Mouse (Mus musculus) midbrain, embryonic 16.5 days (tissue): ENCODE results near the gene Lce1d. TPM values are rescaled to one million over a fixed set of nuclear protein-coding genes. Genes with fewer than 3 reads are reported as not detected.
"Not testable (repeated sequence)": the region's sequence is repeated elsewhere in the genome, so short reads cannot be mapped to it uniquely, and the experiment has no call there.

ENCODE experiments used
- ATAC-seq: fragments of 200-750 bp; cut with Nextera tagmentation; 2 replicates; pipeline ENCODE4 v1.8.0; 2017; ENCODE audit warnings: moderate TSS enrichment
- H3K27ac ChIP-seq: fragments of 300-500 bp; sonication (generic); 2 replicates; pipeline ENCODE4 v1.5.1; 2014; ENCODE audit warnings: mild to moderate bottlenecking, low read length, mixed read lengths
- H3K27me3 ChIP-seq: fragments of 300-500 bp; sonication (generic); 2 replicates; pipeline ENCODE4 v1.6.1; 2014; ENCODE audit warnings: low read depth, low read length, mixed read lengths; ENCODE audit not compliant: control insufficient read depth, insufficient read depth
- H3K36me3 ChIP-seq: fragments of 300-500 bp; sonication (generic); 2 replicates; pipeline ENCODE4 v1.6.1; 2014; ENCODE audit warnings: mild to moderate bottlenecking, low read length, moderate library complexity, mixed read lengths; ENCODE audit not compliant: control insufficient read depth, insufficient read depth
- H3K4me1 ChIP-seq: fragments of 300-500 bp; sonication (generic); 2 replicates; pipeline ENCODE4 v1.6.1; 2014; ENCODE audit warnings: mild to moderate bottlenecking, low read length, mixed read lengths; ENCODE audit not compliant: control insufficient read depth, insufficient read depth
- H3K4me2 ChIP-seq: fragments of 300-500 bp; sonication (generic); 2 replicates; pipeline ENCODE4 v1.6.1; 2014; ENCODE audit warnings: mild to moderate bottlenecking, low read length, mixed read lengths
- H3K4me3 ChIP-seq: fragments of 300-500 bp; sonication (generic); 2 replicates; pipeline ENCODE4 v1.5.1; 2014; ENCODE audit warnings: low read depth, mild to moderate bottlenecking, low read length, moderate library complexity, mixed read lengths
- H3K9ac ChIP-seq: fragments of 300-500 bp; sonication (generic); 2 replicates; pipeline ENCODE4 v1.6.1; 2014; ENCODE audit warnings: low read depth, low read length, mixed read lengths
- H3K9me3 ChIP-seq: fragments of 300-500 bp; sonication (generic); replicated peaks from 2 replicates; pipeline ENCODE4 v1.6.1; 2014; ENCODE audit warnings: mild to moderate bottlenecking, low read length, mixed read lengths; ENCODE audit not compliant: control insufficient read depth, poor library complexity, severe bottlenecking
- WGBS: fragments of 180-500 bp; shearing (Covaris S2); extraction: QIAGEN DNeasy Blood & Tissue Kit; methylation state at CpG from one replicate; pipeline ENCODE4 v1.1.7; 2014; 5-methylcytosine and 5-hydroxymethylcytosine counted together
- polyA plus RNA-seq: library from polyadenylated mRNA; unstranded; fragments of >200 nt; fragmentation: Nextera tagmentation; extraction: Ambion mirVana; gene quantifications from 2 replicates; pipeline ENCODE4 v1.2.1, GENCODE M21; 2015

Lce1d gene
- not detected in 2 replicates for polyA plus RNA-seq

- Histone ChIP-seq H3K4me1 (no peaks in the 10 kb centered on the region), H3K4me3 (no peak within 1 kb of the TSS), H3K4me2 (no peak within 1 kb of the TSS), H3K9ac (no peak within 1 kb of the TSS), H3K36me3 (no peaks in the 10 kb centered on the region), H3K27ac (no peak within 1 kb of the TSS), H3K27me3 (no peaks in the 10 kb centered on the region), H3K9me3 (no peaks in the 10 kb centered on the region)
- ATAC-seq: no peak
- WGBS: 80% methylated on average over 2 of the region's 2 CpGs
Measured at GRCm38 (mm10) chr3:92687110-92687509, at the start of gene Lce1d. Lce1d (minus strand) TSS chr3:92687210.

GRCm38 (mm10) chr3:92722631-92723030 is 35.6 kb upstream of the Lce1d start:
- no peaks in the 10 kb centered on the region for H3K9me3 ChIP-seq
- no peak overlapping the region for H3K4me2 ChIP-seq
- 91% methylated on average over 5 of the region's 5 CpGs for WGBS
- H3K27me3 ChIP-seq: no peaks in the 10 kb centered on the region
- ATAC-seq: no peak
- H3K9ac ChIP-seq: no peak overlapping the region
- H3K27ac ChIP-seq: no peak overlapping the region
- H3K36me3 ChIP-seq: no peaks in the 10 kb centered on the region
- H3K4me3 ChIP-seq: no peak overlapping the region
- H3K4me1 ChIP-seq: no peaks in the 10 kb centered on the region

DNA sequence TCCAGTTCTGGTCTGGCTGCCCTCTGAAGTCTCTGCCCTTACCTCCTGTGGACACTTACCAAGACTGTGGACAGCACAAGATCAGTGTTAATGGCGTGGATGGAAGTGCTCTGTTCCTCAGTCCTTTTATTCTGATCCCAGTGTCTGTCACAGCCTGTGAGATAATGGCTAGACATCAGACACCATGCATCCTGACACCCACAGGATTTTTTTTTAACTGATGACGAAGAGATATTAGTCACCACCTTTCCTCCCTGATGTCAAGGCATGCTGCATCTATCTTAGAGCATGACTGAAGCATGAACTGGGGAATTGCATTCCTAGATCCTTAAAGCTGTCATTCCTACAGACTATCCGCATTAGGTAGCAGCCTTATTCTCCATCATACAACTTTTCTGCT is 33.2 kb upstream of the Lce1d start, which contains the start of gene Lce1f:
Gene Lce1f (minus strand): TSS at position 101 of the 400 bp plus-strand sequence.
- no peaks in the 10 kb centered on the region for H3K9me3 ChIP-seq
- WGBS: 77% methylated on average over 3 of the region's 3 CpGs
- H3K36me3 ChIP-seq: no peaks in the 10 kb centered on the region
- no peak within 1 kb of the TSS for H3K4me2 ChIP-seq
- no peak within 1 kb of the TSS for H3K27ac ChIP-seq
- no peaks in the 10 kb centered on the region for H3K4me1 ChIP-seq
- no peak within 1 kb of the TSS for H3K9ac ChIP-seq
- no peaks in the 10 kb centered on the region for H3K27me3 ChIP-seq
- H3K4me3 ChIP-seq: no peak within 1 kb of the TSS
- ATAC-seq: no peak

- no peaks in the 10 kb centered on the region for H3K27me3 ChIP-seq
- no peak overlapping the region for H3K4me3 ChIP-seq
- no peak overlapping the region for H3K4me2 ChIP-seq
- ATAC-seq: no peak
- H3K27ac ChIP-seq: no peak overlapping the region
- H3K9me3 ChIP-seq: no peaks in the 10 kb centered on the region
- H3K4me1 ChIP-seq: no peaks in the 10 kb centered on the region
- no peak overlapping the region for H3K9ac ChIP-seq
- H3K36me3 ChIP-seq: no peaks in the 10 kb centered on the region
Measured at GRCm38 (mm10) chr3:92715122-92715521, 28.1 kb upstream of the Lce1d start.

DNA sequence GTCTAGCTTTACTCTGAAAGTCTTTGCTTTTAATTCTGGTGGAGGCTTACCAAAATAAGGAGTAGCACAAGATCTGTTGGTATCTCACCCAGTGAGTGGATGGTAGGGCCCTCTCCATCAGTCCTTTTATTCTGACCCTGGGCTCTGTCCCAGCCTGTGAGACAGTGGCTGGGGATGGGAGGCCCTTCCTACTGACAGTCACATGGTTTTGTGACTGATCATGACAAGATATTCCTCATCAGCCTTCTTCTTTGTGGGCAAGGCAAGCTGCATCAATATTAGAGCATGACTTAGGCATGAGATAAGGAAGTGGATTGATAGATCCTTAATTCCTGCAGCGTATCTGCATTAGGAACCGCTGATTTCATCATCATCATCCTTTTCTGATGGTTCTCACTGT is 22.0 kb upstream of the Lce1d start, which contains the start of gene Lce1e:
Gene Lce1e (minus strand): TSS at position 101 of the 400 bp plus-strand sequence.
- no peak within 1 kb of the TSS for H3K9ac ChIP-seq
- 85% methylated on average over 2 of the region's 2 CpGs for WGBS
- H3K27me3 ChIP-seq: no peaks in the 10 kb centered on the region
- no peak within 1 kb of the TSS for H3K4me3 ChIP-seq
- H3K4me1 ChIP-seq: no peaks in the 10 kb centered on the region
- H3K4me2 ChIP-seq: no peak within 1 kb of the TSS
- H3K36me3 ChIP-seq: no peaks in the 10 kb centered on the region
- H3K27ac ChIP-seq: no peak within 1 kb of the TSS
- H3K9me3 ChIP-seq: no peaks in the 10 kb centered on the region
- no peak for ATAC-seq

DNA sequence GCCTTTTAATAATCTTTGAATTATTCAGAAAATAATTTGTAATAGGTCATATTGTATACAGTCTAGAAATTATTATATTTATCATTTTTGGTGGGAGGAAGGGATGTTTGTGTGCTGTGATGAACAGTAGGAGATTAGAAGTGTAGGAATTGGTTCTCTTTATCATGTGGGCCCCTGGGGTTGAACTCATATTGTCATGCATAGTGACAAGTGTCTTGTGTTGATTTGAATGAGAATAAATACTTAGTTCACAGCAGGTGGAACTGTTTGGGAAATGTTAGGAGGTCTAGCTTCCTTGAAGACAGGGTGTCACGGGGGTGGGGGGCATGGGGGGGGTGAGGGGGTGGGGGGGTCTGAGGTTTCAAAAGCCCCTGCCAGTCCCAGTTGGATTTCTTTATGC is 7.6 kb upstream of the Lce1d start:
- no peak for ATAC-seq
- Histone ChIP-seq H3K27me3 (no peaks in the 10 kb centered on the region), H3K9ac (no peak overlapping the region), H3K27ac (no peak overlapping the region), H3K4me3 (no peak overlapping the region), H3K4me2 (no peak overlapping the region), H3K36me3 (no peaks in the 10 kb centered on the region), H3K4me1 (no peaks in the 10 kb centered on the region), H3K9me3 (no peaks in the 10 kb centered on the region)
- 0% methylated on average over 1 of the region's 1 CpGs for WGBS

- no peak for ATAC-seq
Measured at GRCm38 (mm10) chr3:92691688-92692087, 4.7 kb upstream of the Lce1d start.

DNA sequence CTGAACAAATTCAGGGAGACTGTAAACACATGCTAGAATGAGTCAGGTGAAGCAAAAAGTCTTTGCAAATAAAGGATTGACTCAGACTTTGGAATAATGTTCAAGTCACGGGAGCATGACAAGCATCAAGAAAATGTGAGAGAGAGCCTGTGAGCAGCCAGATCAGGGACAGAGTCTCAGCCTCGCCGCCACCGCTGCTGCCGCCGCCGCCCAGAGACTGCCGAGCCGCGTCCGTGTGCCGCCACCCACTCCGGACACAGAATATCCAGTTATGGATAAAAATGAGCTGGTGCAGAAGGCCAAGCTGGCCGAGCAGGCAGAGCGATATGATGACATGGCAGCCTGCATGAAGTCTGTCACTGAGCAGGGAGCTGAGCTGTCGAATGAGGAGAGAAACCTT is 2.1 kb upstream of the Lce1d start:
- H3K27ac ChIP-seq, H3K4me2 ChIP-seq, H3K27me3 ChIP-seq, H3K9ac ChIP-seq, H3K4me3 ChIP-seq, ATAC-seq, H3K9me3 ChIP-seq, H3K4me1 ChIP-seq, H3K36me3 ChIP-seq: not testable (repeated sequence)
- WGBS: 86% methylated on average over 16 of the region's 16 CpGs

More at GRCm38 (mm10) chr3:92691688-92692087, 4.7 kb upstream of the Lce1d start:
- Histone ChIP-seq H3K4me3 (no peak overlapping the region), H3K27ac (no peak overlapping the region), H3K4me1 (no peaks in the 10 kb centered on the region), H3K27me3 (no peaks in the 10 kb centered on the region), H3K4me2 (no peak overlapping the region), H3K9me3 (no peaks in the 10 kb centered on the region), H3K36me3 (no peaks in the 10 kb centered on the region), H3K9ac (no peak overlapping the region)

- no peaks in the 10 kb centered on the region for H3K27me3 ChIP-seq
- H3K4me1 ChIP-seq: no peaks in the 10 kb centered on the region
- no peak within 1 kb of the TSS for H3K27ac ChIP-seq
- H3K4me3 ChIP-seq: no peak within 1 kb of the TSS
- no peak for ATAC-seq
- H3K9me3 ChIP-seq: no peaks in the 10 kb centered on the region
- WGBS: 91% methylated on average over 4 of the region's 4 CpGs
- no peaks in the 10 kb centered on the region for H3K36me3 ChIP-seq
- H3K4me2 ChIP-seq: no peak within 1 kb of the TSS
- no peak within 1 kb of the TSS for H3K9ac ChIP-seq
Measured at GRCm38 (mm10) chr3:92678947-92679346, 8.1 kb downstream of the Lce1d start, which contains the start of gene Lce1c. Lce1c (plus strand) TSS chr3:92679247.
